Mouse (Mus musculus) midbrain, embryonic 15.5 days (tissue): ENCODE measurements around the gene Jakmip3. TPM values are rescaled to one million over a fixed set of nuclear protein-coding genes. Genes with fewer than 3 reads are reported as not detected.

Experiments
- ATAC-seq: fragments of 200-750 bp; cut with Nextera tagmentation; replicated peaks from 2 replicates; pipeline ENCODE4 v1.8.0; 2017; ENCODE audit warnings: moderate TSS enrichment
- H3K27ac ChIP-seq: fragments of 300-500 bp; sonication (generic); 2 replicates; pipeline ENCODE4 v1.5.1; 2015; ENCODE audit warnings: mild to moderate bottlenecking, inconsistent platforms
- H3K27me3 ChIP-seq: fragments of 300-500 bp; sonication (generic); replicated peaks from 2 replicates; pipeline ENCODE4 v1.6.1; 2015; ENCODE audit warnings: inconsistent platforms
- H3K36me3 ChIP-seq: fragments of 300-500 bp; sonication (generic); replicated peaks from 2 replicates; pipeline ENCODE4 v1.6.1; 2015; ENCODE audit warnings: inconsistent platforms
- H3K4me1 ChIP-seq: fragments of 300-500 bp; sonication (generic); 2 replicates; pipeline ENCODE4 v1.6.1; 2015; ENCODE audit warnings: inconsistent platforms
- H3K4me2 ChIP-seq: fragments of 300-500 bp; sonication (generic); 2 replicates; pipeline ENCODE4 v1.6.1; 2015; ENCODE audit warnings: inconsistent platforms, mild to moderate bottlenecking, moderate library complexity
- H3K4me3 ChIP-seq: fragments of 300-500 bp; sonication (generic); 2 replicates; pipeline ENCODE4 v1.5.1; 2015; ENCODE audit warnings: mild to moderate bottlenecking, inconsistent platforms
- H3K9ac ChIP-seq: fragments of 300-500 bp; sonication (generic); 2 replicates; pipeline ENCODE4 v1.6.1; 2015; ENCODE audit warnings: mild to moderate bottlenecking, inconsistent platforms
- H3K9me3 ChIP-seq: fragments of 300-500 bp; sonication (generic); 2 replicates; pipeline ENCODE4 v1.6.1; 2016; ENCODE audit warnings: inconsistent platforms
- WGBS: fragments of 180-500 bp; shearing (Covaris S2); methylation state at CpG from one replicate; pipeline ENCODE4 v1.1.7; 2015; ENCODE audit warnings: mixed read lengths; 5-methylcytosine and 5-hydroxymethylcytosine counted together
- polyA plus RNA-seq: library from polyadenylated mRNA; unstranded; fragments of >200 nt; fragmentation: Nextera tagmentation; extraction: Ambion mirVana; gene quantifications from 2 replicates; pipeline ENCODE4 v1.2.1, GENCODE M21; 2015

Jakmip3 gene
- polyA plus RNA-seq, 1 experiment from 2014 or later: 11.1 TPM

GRCm38 (mm10) chr7:139012767-139013369, 72.3 kb downstream of the Jakmip3 start:
- peaks cover 13% of the 10 kb centered on the region for H3K4me1 ChIP-seq
- H3K4me3 ChIP-seq: no peak overlapping the region
- no peak for ATAC-seq
- H3K27ac ChIP-seq: no peak overlapping the region
- 76% methylated on average over 6 of the region's 6 CpGs for WGBS
- H3K9ac ChIP-seq: no peak overlapping the region
- H3K4me2 ChIP-seq: no peak overlapping the region
- H3K9me3 ChIP-seq: no peaks in the 10 kb centered on the region
- H3K27me3 ChIP-seq: no peaks in the 10 kb centered on the region
- no peaks in the 10 kb centered on the region for H3K36me3 ChIP-seq

GRCm38 (mm10) chr7:139015143-139015542, 74.6 kb downstream of the Jakmip3 start:
- peaks cover 8% of the 10 kb centered on the region for H3K4me1 ChIP-seq
- no peak overlapping the region for H3K4me2 ChIP-seq
- no peak overlapping the region for H3K9ac ChIP-seq
- H3K9me3 ChIP-seq: no peaks in the 10 kb centered on the region
- 80% methylated on average over 6 of the region's 6 CpGs for WGBS
- H3K27me3 ChIP-seq: no peaks in the 10 kb centered on the region
- no peaks in the 10 kb centered on the region for H3K36me3 ChIP-seq
- no peak for ATAC-seq
- H3K4me3 ChIP-seq: no peak overlapping the region
- no peak overlapping the region for H3K27ac ChIP-seq

DNA sequence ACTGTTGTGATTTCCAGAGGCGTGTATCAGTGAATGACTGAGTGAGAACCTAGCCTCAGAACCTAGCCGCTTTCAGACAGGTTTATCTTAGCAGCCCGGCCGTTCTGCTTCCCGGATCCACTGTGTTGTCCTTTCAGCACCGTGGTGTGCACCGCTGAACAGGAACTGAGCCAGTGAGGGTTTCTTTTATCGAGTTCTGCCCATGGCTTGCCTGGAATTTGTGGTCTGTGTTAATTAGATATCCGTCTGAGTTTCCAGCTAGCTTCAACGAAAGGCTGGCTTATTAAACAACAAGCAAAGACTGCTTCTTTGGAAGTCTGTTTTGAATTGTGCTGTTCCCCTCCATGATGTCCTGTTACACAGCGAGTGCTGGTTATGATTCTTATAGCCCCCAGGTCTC, 75.8 kb downstream of the Jakmip3 start:
- Histone ChIP-seq H3K4me1 (peaks cover 8% of the 10 kb centered on the region), H3K9ac (no peak overlapping the region), H3K27ac (no peak overlapping the region), H3K4me3 (no peak overlapping the region), H3K27me3 (no peaks in the 10 kb centered on the region), H3K4me2 (no peak overlapping the region), H3K36me3 (no peaks in the 10 kb centered on the region), H3K9me3 (no peaks in the 10 kb centered on the region)
- WGBS: 35% methylated on average over 11 of the region's 11 CpGs
- ATAC-seq: no peak

DNA sequence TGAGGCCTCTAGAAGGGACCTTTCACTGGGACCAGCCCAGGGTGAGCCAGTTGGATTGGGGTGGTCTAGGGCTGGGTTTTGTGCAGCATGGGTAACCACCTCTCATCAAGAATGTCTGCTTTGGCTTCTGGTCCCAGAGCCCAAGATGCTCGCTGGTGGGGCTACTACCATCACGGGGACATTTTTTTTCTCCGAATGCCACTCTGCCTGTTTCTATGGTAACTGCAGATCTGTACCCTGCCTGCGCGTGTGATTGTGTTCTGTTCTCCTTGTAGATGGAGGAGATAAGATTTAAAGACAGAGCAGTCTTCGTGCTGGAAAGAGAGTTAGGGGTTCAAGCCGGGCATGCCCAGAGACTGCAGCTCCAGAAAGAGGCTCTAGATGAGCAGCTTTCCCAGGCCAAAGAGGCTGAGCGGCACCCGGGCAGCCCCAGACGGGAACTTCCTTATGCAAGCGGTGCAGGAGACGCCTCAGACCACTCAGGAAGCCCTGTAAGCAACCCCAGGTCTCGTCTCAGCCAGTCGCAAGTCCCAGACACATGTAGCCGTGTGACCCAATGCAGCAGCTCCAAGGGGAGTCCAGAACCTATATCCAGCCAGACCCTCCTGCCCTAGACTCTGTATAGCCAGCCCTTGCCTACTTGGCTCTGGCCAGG, 76.8 kb downstream of the Jakmip3 start:
- Histone ChIP-seq H3K9ac (no peak overlapping the region), H3K9me3 (no peaks in the 10 kb centered on the region), H3K4me2 (no peak overlapping the region), H3K27me3 (no peaks in the 10 kb centered on the region), H3K4me1 (peaks cover 8% of the 10 kb centered on the region), H3K4me3 (no peak overlapping the region), H3K36me3 (no peaks in the 10 kb centered on the region), H3K27ac (0 out of 2 replicates have a peak overlapping the region, but pooled peaks have one; percentile 17)
- ATAC-seq: peak; percentile 58; the same call in 1 of the 2 replicates
- 60% methylated on average over 15 of the region's 15 CpGs for WGBS

DNA sequence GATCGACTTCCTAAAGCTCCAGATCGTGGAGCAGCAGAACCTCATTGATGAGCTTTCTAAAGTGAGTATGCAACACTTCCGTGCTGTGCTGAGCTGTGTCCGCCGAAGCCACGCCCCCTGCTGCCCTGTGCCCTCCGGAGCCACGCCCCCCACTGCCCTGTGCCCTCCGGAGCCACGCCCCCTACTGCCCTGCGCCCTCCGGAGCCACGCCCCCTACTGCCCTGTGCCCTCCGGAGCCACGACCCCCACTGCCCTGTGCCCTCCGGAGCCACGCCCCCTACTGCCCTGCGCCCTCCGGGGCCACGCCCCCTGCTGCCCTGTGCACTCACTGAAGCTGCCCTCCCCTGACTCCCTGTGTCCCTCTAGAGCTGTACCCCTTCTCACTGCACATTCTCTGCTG, 80.4 kb downstream of the Jakmip3 start:
- H3K36me3 ChIP-seq: no peaks in the 10 kb centered on the region
- no peak overlapping the region for H3K9ac ChIP-seq
- H3K4me3 ChIP-seq: no peak overlapping the region
- no peak for ATAC-seq
- H3K9me3 ChIP-seq: no peaks in the 10 kb centered on the region
- H3K4me2 ChIP-seq: peak overlapping the region; percentile 14; the same call in 1 of the 2 replicates
- 8% methylated on average over 20 of the region's 20 CpGs for WGBS
- peaks cover 8% of the 10 kb centered on the region for H3K4me1 ChIP-seq
- peaks cover 2% of the 10 kb centered on the region; the same call in 1 of the 2 replicates for H3K27me3 ChIP-seq
- no peak overlapping the region for H3K27ac ChIP-seq

DNA sequence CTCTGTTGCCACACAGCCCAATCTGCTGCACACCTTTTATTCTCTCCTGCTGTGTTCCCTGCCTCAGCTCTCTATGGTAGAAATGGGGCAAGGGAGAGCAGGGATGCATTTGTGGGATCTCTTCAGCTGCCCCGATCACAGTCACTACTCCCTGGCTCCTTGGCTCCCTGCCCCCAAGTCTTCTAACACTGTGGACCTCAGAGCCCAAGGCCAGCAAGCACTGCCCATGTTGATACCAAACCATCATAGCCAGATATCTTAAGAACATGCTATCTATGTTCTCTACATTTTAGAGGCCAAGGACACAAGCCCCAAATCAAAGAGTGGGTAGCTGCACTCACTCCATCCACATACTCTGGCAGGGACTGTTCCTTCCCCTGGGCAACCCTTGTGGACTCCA, 80.8 kb downstream of the Jakmip3 start:
- Histone ChIP-seq H3K9me3 (no peaks in the 10 kb centered on the region), H3K27me3 (peaks cover 2% of the 10 kb centered on the region; the same call in 1 of the 2 replicates), H3K4me1 (peaks cover 8% of the 10 kb centered on the region), H3K27ac (no peak overlapping the region), H3K4me2 (no peak overlapping the region), H3K9ac (no peak overlapping the region), H3K4me3 (no peak overlapping the region), H3K36me3 (no peaks in the 10 kb centered on the region)
- no peak for ATAC-seq
- WGBS: 68% methylated on average over 1 of the region's 1 CpGs

GRCm38 (mm10) chr7:139027136-139027535, 86.6 kb downstream of the Jakmip3 start:
- Histone ChIP-seq H3K4me1 (no peaks in the 10 kb centered on the region), H3K36me3 (no peaks in the 10 kb centered on the region), H3K4me3 (no peak overlapping the region), H3K27ac (no peak overlapping the region), H3K9ac (no peak overlapping the region), H3K9me3 (no peaks in the 10 kb centered on the region), H3K4me2 (no peak overlapping the region), H3K27me3 (peaks cover 2% of the 10 kb centered on the region; the same call in 1 of the 2 replicates)
- ATAC-seq: no peak
- 63% methylated on average over 5 of the region's 5 CpGs for WGBS

DNA sequence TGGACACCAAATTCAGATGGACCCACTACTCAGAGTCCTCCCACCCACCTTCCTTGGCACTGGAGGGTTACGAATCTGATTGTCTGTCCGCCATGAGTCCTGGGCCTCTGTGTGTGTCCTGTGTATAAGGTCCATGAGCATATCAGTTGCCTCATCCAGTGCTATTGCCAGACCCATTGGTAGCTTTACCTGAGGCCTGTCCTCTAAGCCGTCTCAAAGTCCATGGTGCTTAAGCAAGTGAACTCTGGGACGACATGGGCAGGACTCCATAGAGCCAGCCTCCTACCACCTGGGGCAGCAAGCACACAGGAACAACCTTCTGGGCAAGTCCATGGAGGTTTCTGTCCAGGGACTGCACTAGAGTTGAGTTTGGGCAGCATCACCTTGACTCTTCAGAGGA, 90.7 kb downstream of the Jakmip3 start:
- Histone ChIP-seq H3K9ac (no peak overlapping the region), H3K4me2 (no peak overlapping the region), H3K27ac (no peak overlapping the region), H3K4me3 (no peak overlapping the region), H3K36me3 (no peaks in the 10 kb centered on the region), H3K9me3 (no peaks in the 10 kb centered on the region), H3K4me1 (no peaks in the 10 kb centered on the region), H3K27me3 (no peaks in the 10 kb centered on the region)
- no peak for ATAC-seq
- 87% methylated on average over 4 of the region's 4 CpGs for WGBS

GRCm38 (mm10) chr7:139063406-139063805, 122.9 kb downstream of the Jakmip3 start:
- H3K9me3 ChIP-seq: no peaks in the 10 kb centered on the region
- H3K36me3 ChIP-seq: no peaks in the 10 kb centered on the region
- no peak for ATAC-seq
- H3K4me1 ChIP-seq: peaks cover 2% of the 10 kb centered on the region; the same call in 1 of the 2 replicates
- H3K4me2 ChIP-seq: no peak overlapping the region
- peaks cover 7% of the 10 kb centered on the region; the same call in 1 of the 2 replicates for H3K27me3 ChIP-seq
- H3K4me3 ChIP-seq: no peak overlapping the region
- H3K9ac ChIP-seq: no peak overlapping the region
- 48% methylated on average over 4 of the region's 4 CpGs for WGBS
- H3K27ac ChIP-seq: no peak overlapping the region

- Histone ChIP-seq H3K4me2 (no peak overlapping the region), H3K4me3 (no peak overlapping the region), H3K9ac (no peak overlapping the region), H3K27me3 (peaks cover 7% of the 10 kb centered on the region; the same call in 1 of the 2 replicates), H3K4me1 (peaks cover 2% of the 10 kb centered on the region; the same call in 1 of the 2 replicates), H3K9me3 (no peaks in the 10 kb centered on the region), H3K27ac (no peak overlapping the region), H3K36me3 (no peaks in the 10 kb centered on the region)
- peak; percentile 69 for ATAC-seq
- 0% methylated on average over 2 of the region's 2 CpGs for WGBS
Measured at GRCm38 (mm10) chr7:139068182-139068623, 127.7 kb downstream of the Jakmip3 start.

GRCm38 (mm10) chr7:139074189-139074588, 133.7 kb downstream of the Jakmip3 start:
- peak; percentile 41; the same call in 1 of the 2 replicates for ATAC-seq
- 7% methylated on average over 6 of the region's 6 CpGs for WGBS

DNA sequence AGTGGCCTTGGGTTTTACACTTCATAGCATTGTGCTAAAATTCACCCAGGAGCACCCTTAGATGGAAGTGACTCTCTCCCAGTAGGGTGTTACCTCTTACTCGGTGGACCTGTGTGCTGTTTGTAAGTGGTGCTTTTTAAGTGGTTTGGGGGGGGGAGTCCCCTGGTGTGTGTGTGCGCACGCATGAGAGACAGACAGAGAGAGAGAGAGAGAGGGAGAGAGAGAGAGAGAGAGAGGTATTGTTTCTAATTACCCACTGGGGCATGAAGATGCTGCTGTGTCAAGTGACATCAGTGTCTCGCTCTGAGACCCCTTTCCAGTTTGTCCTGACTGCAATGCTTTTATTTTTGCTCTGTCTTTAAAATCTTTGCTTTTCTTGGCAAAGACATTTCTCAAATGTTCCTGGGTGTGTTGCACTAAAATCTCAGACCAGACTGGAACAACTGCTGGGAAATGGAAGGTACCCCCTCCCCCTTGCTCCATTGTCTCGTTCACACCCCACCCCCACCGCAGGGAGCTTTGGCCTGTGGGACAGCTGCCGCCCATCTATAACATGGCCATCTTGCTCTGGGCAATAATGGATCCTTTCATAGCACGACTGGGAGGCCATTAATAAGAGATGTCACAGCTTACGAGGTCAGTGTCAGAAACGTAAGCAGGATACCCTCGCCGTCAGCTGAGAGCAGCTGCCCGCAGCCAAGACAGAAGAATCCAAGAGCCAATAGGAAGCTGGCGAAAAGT, 134.7 kb downstream of the Jakmip3 start:
- no peak overlapping the region for H3K27ac ChIP-seq
- H3K36me3 ChIP-seq: no peaks in the 10 kb centered on the region
- peaks cover 36% of the 10 kb centered on the region for H3K4me1 ChIP-seq
- 20% methylated on average over 14 of the region's 14 CpGs for WGBS
- H3K4me2 ChIP-seq: no peak overlapping the region
- H3K27me3 ChIP-seq: no peaks in the 10 kb centered on the region
- H3K4me3 ChIP-seq: no peak overlapping the region
- H3K9me3 ChIP-seq: no peaks in the 10 kb centered on the region
- H3K9ac ChIP-seq: no peak overlapping the region
- no peak for ATAC-seq

More at GRCm38 (mm10) chr7:139074189-139074588, 133.7 kb downstream of the Jakmip3 start:
- Histone ChIP-seq H3K9me3 (no peaks in the 10 kb centered on the region), H3K36me3 (no peaks in the 10 kb centered on the region), H3K27ac (peak overlapping the region; percentile 19; the same call in 1 of the 2 replicates), H3K27me3 (no peaks in the 10 kb centered on the region), H3K4me1 (peaks cover 36% of the 10 kb centered on the region), H3K9ac (no peak overlapping the region), H3K4me3 (no peak overlapping the region), H3K4me2 (no peak overlapping the region)
